Mouse (Mus musculus) hindbrain, embryonic 16.5 days (tissue): Measurements from ENCODE around the gene Mast3. TPM values are rescaled to one million over a fixed set of nuclear protein-coding genes. Genes with fewer than 3 reads are reported as not detected.

Source experiments
- ATAC-seq: fragments of 200-750 bp; cut with Nextera tagmentation; 2 replicates; pipeline ENCODE4 v1.8.0; 2017; ENCODE audit warnings: moderate TSS enrichment, moderate library complexity
- H3K27ac ChIP-seq: fragments of 300-500 bp; sonication (generic); 2 replicates; pipeline ENCODE4 v1.5.1; 2014; ENCODE audit warnings: low read depth, mild to moderate bottlenecking, control low read depth, low read length, moderate library complexity
- H3K27me3 ChIP-seq: fragments of 300-500 bp; sonication (generic); replicated peaks from 2 replicates; pipeline ENCODE4 v1.6.1; 2014; ENCODE audit warnings: low read length; ENCODE audit not compliant: control insufficient read depth, insufficient read depth
- H3K36me3 ChIP-seq: fragments of 300-500 bp; sonication (generic); 2 replicates; pipeline ENCODE4 v1.6.1; 2014; ENCODE audit warnings: mild to moderate bottlenecking, low read length, moderate library complexity, mixed read lengths; ENCODE audit not compliant: control insufficient read depth, insufficient read depth
- H3K4me1 ChIP-seq: fragments of 300-500 bp; sonication (generic); 2 replicates; pipeline ENCODE4 v1.6.1; 2014; ENCODE audit warnings: low read depth, low read length; ENCODE audit not compliant: control insufficient read depth, insufficient read depth
- H3K4me2 ChIP-seq: fragments of 300-500 bp; sonication (generic); 2 replicates; pipeline ENCODE4 v1.6.1; 2014; ENCODE audit warnings: mild to moderate bottlenecking, low read length, control low read depth, moderate library complexity
- H3K4me3 ChIP-seq: fragments of 300-500 bp; sonication (generic); 2 replicates; pipeline ENCODE4 v1.5.1; 2014; ENCODE audit warnings: mild to moderate bottlenecking, low read length, control low read depth, moderate library complexity
- H3K9ac ChIP-seq: fragments of 300-500 bp; sonication (generic); 2 replicates; pipeline ENCODE4 v1.6.1; 2014; ENCODE audit warnings: low read depth, mild to moderate bottlenecking, control low read depth, low read length, moderate library complexity
- H3K9me3 ChIP-seq: fragments of 300-500 bp; sonication (generic); 2 replicates; pipeline ENCODE4 v1.6.1; 2014; ENCODE audit warnings: mild to moderate bottlenecking, low read length, moderate library complexity; ENCODE audit not compliant: control insufficient read depth
- WGBS: fragments of 180-500 bp; shearing (Covaris S2); extraction: QIAGEN DNeasy Blood & Tissue Kit; methylation state at CpG from one replicate; pipeline ENCODE4 v1.1.7; 2014; 5-methylcytosine and 5-hydroxymethylcytosine counted together
- polyA plus RNA-seq: library from polyadenylated mRNA; unstranded; fragments of >200 nt; fragmentation: Nextera tagmentation; extraction: Ambion mirVana; gene quantifications from 2 replicates; pipeline ENCODE4 v1.2.1, GENCODE M21; 2015

Mast3 gene
- polyA plus RNA-seq, 1 experiment from 2014 or later: 21.9 TPM

- ATAC-seq: no peak
- H3K27me3 ChIP-seq: peaks cover 34% of the 10 kb centered on the region
- H3K4me2 ChIP-seq: no peak overlapping the region
- H3K9me3 ChIP-seq: no peaks in the 10 kb centered on the region; the same call in 1 of the 2 replicates
- 29% methylated on average over 13 of the region's 15 CpGs for WGBS
- no peaks in the 10 kb centered on the region for H3K36me3 ChIP-seq
- H3K4me1 ChIP-seq: peaks cover 25% of the 10 kb centered on the region
- no peak overlapping the region for H3K9ac ChIP-seq
- H3K27ac ChIP-seq: no peak overlapping the region
- H3K4me3 ChIP-seq: no peak overlapping the region
These were observed 3.7 kb downstream of the Mast3 start for GRCm38 (mm10) chr8:70801156-70801555.

- Histone ChIP-seq H3K9ac (no peak overlapping the region; the same call in 1 of the 2 replicates), H3K9me3 (no peaks in the 10 kb centered on the region; the same call in 1 of the 2 replicates), H3K4me3 (no peak overlapping the region), H3K36me3 (no peaks in the 10 kb centered on the region), H3K4me1 (peaks cover 26% of the 10 kb centered on the region), H3K4me2 (no peak overlapping the region), H3K27me3 (peaks cover 32% of the 10 kb centered on the region), H3K27ac (no peak overlapping the region)
- 43% methylated on average over 10 of the region's 10 CpGs for WGBS
- ATAC-seq: no peak
These were observed 4.2 kb downstream of the Mast3 start for GRCm38 (mm10) chr8:70800648-70801047.

- Histone ChIP-seq H3K4me1 (peaks cover 15% of the 10 kb centered on the region), H3K9ac (peak overlapping the region; percentile 84; the same call in 1 of the 2 replicates), H3K9me3 (no peaks in the 10 kb centered on the region), H3K4me2 (peak overlapping the region; percentile 77), H3K27ac (no peak overlapping the region), H3K27me3 (peaks cover 18% of the 10 kb centered on the region), H3K36me3 (no peaks in the 10 kb centered on the region), H3K4me3 (peak overlapping the region; percentile 63)
- WGBS: 10% methylated on average over 15 of the region's 15 CpGs
- no peak for ATAC-seq
These were observed 6.6 kb downstream of the Mast3 start for GRCm38 (mm10) chr8:70798281-70798680.

DNA sequence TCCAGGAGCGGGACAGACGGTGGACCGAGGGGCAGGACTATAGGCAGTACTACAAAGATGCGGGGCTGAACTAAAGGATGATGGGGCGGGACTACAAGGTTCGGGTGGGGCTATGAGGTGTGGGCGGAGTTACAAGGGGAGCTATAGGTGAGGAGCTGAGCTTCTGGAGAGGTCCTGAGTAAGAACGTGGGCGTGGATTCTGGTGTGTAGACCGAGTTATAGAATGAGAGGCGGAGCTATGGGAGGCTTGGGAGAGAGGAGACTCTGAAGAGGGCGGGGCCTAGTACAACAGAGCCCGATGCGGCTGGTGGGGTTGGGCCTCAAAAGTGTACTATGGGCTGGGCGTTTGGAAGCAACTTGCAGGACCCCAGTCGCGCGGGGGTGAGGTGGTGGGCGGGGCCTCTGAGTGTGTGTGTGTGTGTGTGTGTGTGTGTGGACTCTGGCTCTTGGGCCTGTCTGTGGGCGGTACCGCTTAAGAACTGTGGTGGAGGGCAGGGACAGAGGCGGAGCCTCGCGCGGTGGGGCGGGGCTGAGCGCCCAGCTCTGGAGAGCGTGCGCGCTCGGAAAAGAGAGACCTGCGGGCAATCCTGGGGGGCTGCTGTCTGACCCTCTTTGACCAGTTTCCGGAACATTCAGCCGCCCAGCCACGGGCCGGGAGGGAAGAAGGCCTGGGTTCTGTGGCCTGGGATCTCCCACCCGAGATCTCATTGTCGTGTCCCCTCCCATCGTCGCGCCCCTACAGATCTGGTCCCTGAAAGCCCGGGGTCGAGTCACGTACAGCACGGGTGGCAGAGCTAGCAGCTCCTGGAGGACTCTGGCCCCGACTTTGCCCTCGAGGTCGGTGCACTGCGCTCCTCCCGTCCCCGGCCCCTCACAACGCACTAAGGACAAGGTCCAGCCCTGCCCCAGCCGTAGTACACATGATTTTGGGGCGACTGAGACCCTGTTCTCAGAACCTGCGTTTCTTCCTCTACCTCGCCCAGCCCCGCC is 7.5 kb downstream of the Mast3 start:
- Histone ChIP-seq H3K9me3 (no peaks in the 10 kb centered on the region), H3K27me3 (peaks cover 13% of the 10 kb centered on the region), H3K36me3 (no peaks in the 10 kb centered on the region), H3K4me2 (peak overlapping the region; percentile 77), H3K27ac (peak overlapping the region; percentile 70), H3K9ac (peak overlapping the region; percentile 84), H3K4me1 (peaks cover 23% of the 10 kb centered on the region), H3K4me3 (peak overlapping the region; percentile 63)
- WGBS: under 1% methylated on average over 56 of the region's 57 CpGs
- ATAC-seq: peak; percentile 88

- no peaks in the 10 kb centered on the region for H3K9me3 ChIP-seq
- H3K4me3 ChIP-seq: peak overlapping the region; percentile 63
- H3K4me1 ChIP-seq: peaks cover 24% of the 10 kb centered on the region
- WGBS: 2% methylated on average over 47 of the region's 54 CpGs
- H3K9ac ChIP-seq: peak overlapping the region; percentile 84
- no peaks in the 10 kb centered on the region for H3K36me3 ChIP-seq
- peaks cover 10% of the 10 kb centered on the region for H3K27me3 ChIP-seq
- ATAC-seq: 0 out of 2 replicates have a peak, but pooled peaks have one; percentile 1
- H3K27ac ChIP-seq: peak overlapping the region; percentile 70
- peak overlapping the region; percentile 77 for H3K4me2 ChIP-seq
These were observed 8.3 kb downstream of the Mast3 start for GRCm38 (mm10) chr8:70796403-70797080.

- no peak for ATAC-seq
- Histone ChIP-seq H3K9me3 (no peaks in the 10 kb centered on the region), H3K4me2 (no peak overlapping the region), H3K27me3 (peaks cover 10% of the 10 kb centered on the region), H3K9ac (no peak overlapping the region), H3K36me3 (no peaks in the 10 kb centered on the region), H3K27ac (no peak overlapping the region), H3K4me1 (peaks cover 35% of the 10 kb centered on the region), H3K4me3 (no peak overlapping the region)
- 95% methylated on average over 2 of the region's 2 CpGs for WGBS
These were observed 9.5 kb downstream of the Mast3 start for GRCm38 (mm10) chr8:70795370-70795769.

GRCm38 (mm10) chr8:70794215-70794614 is 10.6 kb downstream of the Mast3 start:
- no peak overlapping the region for H3K4me2 ChIP-seq
- WGBS: 88% methylated on average over 2 of the region's 2 CpGs
- H3K36me3 ChIP-seq: no peaks in the 10 kb centered on the region
- no peak overlapping the region for H3K9ac ChIP-seq
- no peak overlapping the region for H3K4me3 ChIP-seq
- peaks cover 35% of the 10 kb centered on the region for H3K4me1 ChIP-seq
- peaks cover 3% of the 10 kb centered on the region for H3K27me3 ChIP-seq
- no peak for ATAC-seq
- no peak overlapping the region for H3K27ac ChIP-seq
- H3K9me3 ChIP-seq: no peaks in the 10 kb centered on the region

- 1% methylated on average over 20 of the region's 20 CpGs for WGBS
- no peaks in the 10 kb centered on the region for H3K9me3 ChIP-seq
- H3K27me3 ChIP-seq: no peaks in the 10 kb centered on the region
- H3K4me2 ChIP-seq: peak overlapping the region; percentile 69
- peak overlapping the region; percentile 67 for H3K4me3 ChIP-seq
- peak; percentile 61; the same call in 1 of the 2 replicates for ATAC-seq
- peaks cover 5% of the 10 kb centered on the region; the same call in 1 of the 2 replicates for H3K36me3 ChIP-seq
- H3K27ac ChIP-seq: peak overlapping the region; percentile 81
- peaks cover 26% of the 10 kb centered on the region for H3K4me1 ChIP-seq
- H3K9ac ChIP-seq: peak overlapping the region; percentile 91
These were observed 12.2 kb downstream of the Mast3 start for GRCm38 (mm10) chr8:70792700-70793099.
